Mouse (Mus musculus): ENCODE results near the gene Coa4. TPM values are rescaled to one million over a fixed set of nuclear protein-coding genes. Genes with fewer than 3 reads are reported as not detected.
"Not testable (repeated sequence)": the region's sequence is repeated elsewhere in the genome, so short reads cannot be mapped to it uniquely, and the experiment has no call there.

The Coa4 gene
- polyA plus RNA-seq, 3 experiments from 2014 or later = 20.9 to 26.5 (median 23.5) TPM

- no peak for ATAC-seq
These were observed 25.2 kb downstream of the Coa4 start for GRCm38 (mm10) chr7:100561861-100562587.

GRCm38 (mm10) chr7:100567238-100567637 lies 30.4 kb downstream of the Coa4 start:
- not testable (repeated sequence) for ATAC-seq

DNA sequence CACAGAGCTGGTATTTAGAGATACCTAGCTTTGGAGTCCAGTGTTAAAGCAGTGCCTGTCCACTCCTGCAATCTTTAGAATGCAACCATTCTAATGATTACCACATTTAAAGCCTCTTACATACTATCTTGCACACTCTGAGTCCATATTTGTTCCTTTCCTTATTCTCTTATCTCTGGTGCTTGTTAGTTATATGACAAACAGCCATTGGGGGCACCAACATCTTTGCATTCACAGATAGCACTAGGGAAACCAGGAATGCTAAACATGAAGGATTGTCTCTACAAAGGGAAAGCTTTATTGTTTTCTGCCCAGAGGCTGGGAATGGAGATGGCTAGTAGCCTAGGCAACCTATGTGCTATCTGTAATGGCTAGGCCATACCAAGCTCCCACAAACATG lies 33.0 kb downstream of the Coa4 start:
- no peak for ATAC-seq

DNA sequence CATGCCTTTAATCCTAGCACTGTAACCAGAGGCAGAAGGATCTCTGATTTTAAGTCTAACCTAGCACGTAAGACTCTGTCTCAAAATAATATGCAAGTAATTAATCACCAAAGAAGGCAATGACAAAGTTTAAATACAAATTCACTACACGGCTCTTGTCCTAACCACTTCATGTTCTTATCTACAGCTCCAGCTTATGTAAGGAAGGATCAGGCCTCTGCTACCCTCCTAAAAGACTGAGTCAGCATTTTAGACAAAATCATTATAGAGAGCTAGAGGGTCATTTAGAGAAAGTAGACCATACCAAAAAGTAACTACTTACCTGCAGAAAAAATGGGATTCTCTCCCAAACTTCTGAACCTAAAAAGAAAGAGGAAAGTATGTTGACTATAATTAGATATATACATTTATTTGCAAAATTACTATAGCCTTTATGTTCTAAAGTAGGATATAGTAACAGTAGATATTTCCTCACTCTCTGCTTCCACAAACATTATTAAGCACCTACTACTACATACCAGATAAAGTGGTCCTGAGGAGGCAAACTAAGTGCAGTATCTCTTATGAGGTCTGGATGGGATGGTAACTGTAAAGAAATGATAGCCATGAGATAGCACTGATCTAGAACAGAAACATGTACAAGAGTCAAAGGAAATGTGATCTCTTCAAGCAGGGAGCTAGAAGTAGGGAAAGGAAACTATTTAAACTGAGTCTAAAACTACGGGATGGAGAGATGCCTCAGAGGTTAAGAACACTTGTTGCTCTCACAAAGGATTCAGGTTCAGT lies 34.3 kb downstream of the Coa4 start:
- ATAC-seq = no peak

- ATAC-seq = no peak
These were observed 35.2 kb downstream of the Coa4 start for GRCm38 (mm10) chr7:100572061-100572460.

DNA sequence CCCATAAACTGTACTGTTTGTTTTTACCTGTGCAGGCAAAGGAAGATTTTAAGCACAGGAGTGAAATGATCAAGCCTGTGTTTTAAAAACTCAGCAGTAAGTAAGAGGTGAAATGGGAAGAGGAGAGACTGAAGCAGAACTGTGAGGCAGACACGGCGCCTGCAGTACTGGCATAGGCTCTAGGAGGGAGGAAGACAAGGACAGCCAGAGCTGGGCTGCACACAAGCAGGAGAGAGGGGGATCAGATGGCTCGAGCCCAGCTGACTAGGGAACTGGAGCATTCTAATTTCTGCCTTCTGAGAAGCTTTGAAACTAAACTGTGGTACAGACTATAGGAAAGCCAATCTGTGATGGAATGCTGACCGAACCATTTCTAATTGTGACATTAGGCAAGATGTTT lies 35.8 kb downstream of the Coa4 start:
- no peak for ATAC-seq

GRCm38 (mm10) chr7:100578794-100579193 lies 41.9 kb downstream of the Coa4 start:
- ATAC-seq = no peak

DNA sequence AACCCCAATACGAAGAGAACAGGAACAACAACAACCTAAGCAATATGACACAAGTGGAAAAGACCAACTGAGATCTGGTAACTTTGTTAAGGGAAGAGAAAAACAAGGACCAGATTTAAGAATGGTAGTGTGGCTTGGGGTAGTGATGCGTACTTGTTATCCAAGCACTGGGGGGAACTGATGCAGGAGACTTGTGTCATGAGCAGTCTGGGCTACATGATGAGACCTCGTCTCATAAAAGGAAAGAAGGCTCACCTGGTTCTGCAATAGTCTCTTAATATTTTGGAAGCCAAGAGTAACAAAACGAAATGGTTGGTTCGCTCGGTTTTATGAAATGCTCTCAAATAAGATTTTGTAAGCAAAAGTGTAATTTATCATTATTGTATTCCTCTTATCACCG lies 45.4 kb downstream of the Coa4 start:
- ATAC-seq = no peak

DNA sequence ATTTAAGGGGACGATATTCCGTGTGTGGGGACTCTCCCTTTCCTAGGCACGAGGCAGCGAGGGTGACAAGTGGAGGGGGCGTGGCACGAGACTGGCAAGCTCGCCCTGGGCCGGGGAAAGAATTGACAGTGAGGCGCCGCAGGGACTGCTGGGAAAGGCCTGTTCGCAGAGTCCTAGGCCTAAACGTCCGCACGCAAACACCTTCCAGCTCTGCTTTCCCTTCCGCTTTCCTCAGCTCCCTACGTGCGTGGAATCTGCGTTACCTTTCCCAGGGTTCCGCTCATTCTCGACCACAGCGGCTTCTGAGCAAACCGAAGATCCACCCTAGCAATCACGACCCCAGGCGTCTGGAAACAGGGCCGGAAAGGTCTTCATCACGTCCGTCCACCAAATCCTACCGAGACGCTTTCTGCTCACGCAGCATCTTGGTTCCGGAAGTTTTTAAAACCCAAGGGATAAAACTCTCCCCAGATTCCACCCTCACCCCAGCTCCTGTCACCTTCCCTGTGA lies 45.9 kb downstream of the Coa4 start:
- peak; percentile 91 for ATAC-seq

DNA sequence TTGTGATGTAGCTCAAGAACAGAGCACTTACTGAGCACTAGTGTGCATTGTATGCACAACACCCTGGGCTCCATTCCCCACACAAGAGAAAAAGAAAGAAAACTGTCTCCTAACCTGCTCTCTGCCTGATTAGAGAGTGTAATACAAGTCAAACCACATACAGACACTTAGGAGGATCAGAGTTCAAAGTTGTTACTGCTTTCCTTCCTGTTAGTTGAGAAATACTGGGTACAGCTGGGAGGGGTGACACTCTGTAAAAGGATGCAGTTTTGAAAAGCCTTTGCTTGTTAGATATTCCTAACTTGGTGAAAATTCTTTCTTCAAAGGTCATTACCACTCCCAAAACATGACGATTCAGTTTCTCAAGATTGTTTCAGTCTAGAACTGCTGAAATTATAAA lies 52.9 kb downstream of the Coa4 start:
- ATAC-seq = no peak

Other genes with a start within 250 kb of the Coa4 start
- gene C2cd3, start 164.8 kb upstream of the Coa4 start, polyA plus RNA-seq (2017; shearing (Covaris generic)) = 10 to 100 TPM; 32.1 to 38.2 (median 36.9) TPM
- 10 to 100 TPM; 19.5 to 23.9 (median 22.9) TPM for gene Ppme1, start 164.8 kb upstream of the Coa4 start, polyA plus RNA-seq (2017; shearing (Covaris generic))
- gene Ucp3, start 64.1 kb upstream of the Coa4 start, polyA plus RNA-seq (2017; shearing (Covaris generic)) = under 1 TPM in 1 of 3 experiments, not detected in 2; 0.55 TPM
- 1,000 to 10,000 TPM; 1,111 to 1,581 (median 1,117) TPM for gene Ucp2, start 43.7 kb upstream of the Coa4 start, polyA plus RNA-seq (2017; shearing (Covaris generic))
- 10 to 100 TPM; 15.7 to 23.7 (median 18.8) TPM for gene Dnajb13, start 22.1 kb upstream of the Coa4 start, polyA plus RNA-seq (2017; shearing (Covaris generic))
- gene Rab6a, start 70.3 kb downstream of the Coa4 start, polyA plus RNA-seq (2017; shearing (Covaris generic)) = 10 to 100 TPM; 12.0 to 13.4 (median 12.4) TPM
- 10 to 100 TPM; 62.3 to 77.2 (median 72.0) TPM for gene Mrpl48, start 71.2 kb downstream of the Coa4 start, polyA plus RNA-seq (2017; shearing (Covaris generic))
- gene Plekhb1, start 125.3 kb downstream of the Coa4 start, polyA plus RNA-seq (2017; shearing (Covaris generic)) = under 1 TPM in 2 of 3 experiments, not detected in 1; 0.13 to 0.20 TPM
- 10 to 100 TPM; 13.4 to 35.3 (median 26.6) TPM for gene Fam168a, start 169.6 kb downstream of the Coa4 start, polyA plus RNA-seq (2017; shearing (Covaris generic))